Mouse (Mus musculus) testis, adult 2 months (tissue): Measurements from ENCODE around the gene Ccdc63. TPM values are rescaled to one million over a fixed set of nuclear protein-coding genes. Genes with fewer than 3 reads are reported as not detected.
"Not testable (repeated sequence)": the region's sequence is repeated elsewhere in the genome, so short reads cannot be mapped to it uniquely, and the experiment has no call there.

Experiments
- H3K27ac ChIP-seq: fragments of 200-500 bp; 2 replicates; pipeline ENCODE4 v1.5.1; 2012; ENCODE audit warnings: low read depth, low read length; ENCODE audit not compliant: control insufficient read depth, insufficient read depth
- H3K27me3 ChIP-seq: fragments of 200-500 bp; 2 replicates; pipeline ENCODE4 v1.6.1; 2012; ENCODE audit warnings: mild to moderate bottlenecking, low read length, moderate library complexity; ENCODE audit not compliant: control insufficient read depth, insufficient read depth
- H3K36me3 ChIP-seq: fragments of 200-500 bp; 2 replicates; pipeline ENCODE4 v1.6.1; 2012; ENCODE audit warnings: mild to moderate bottlenecking, low read length; ENCODE audit not compliant: control insufficient read depth, insufficient read depth
- H3K4me1 ChIP-seq: fragments of 200-500 bp; 2 replicates; pipeline ENCODE4 v1.6.1; 2012; ENCODE audit warnings: low read length; ENCODE audit not compliant: control insufficient read depth, insufficient read depth
- H3K4me3 ChIP-seq: fragments of 200-500 bp; 2 replicates; pipeline ENCODE4 v1.5.1; 2012; ENCODE audit warnings: low read depth, mild to moderate bottlenecking, low read length, moderate library complexity, mixed read lengths; ENCODE audit not compliant: control insufficient read depth
- CTCF ChIP-seq: fragments of 200-500 bp; IDR thresholded peaks from 2 replicates; pipeline ENCODE4 v1.5.1; 2012; ENCODE audit warnings: low read depth, mild to moderate bottlenecking, inconsistent platforms, low read length, moderate library complexity; ENCODE audit not compliant: control insufficient read depth, insufficient read depth, insufficient replicate concordance
- POLR2A ChIP-seq: fragments of 200-500 bp; IDR thresholded peaks from 2 replicates; pipeline ENCODE4 v1.6.1; 2012; ENCODE audit warnings: low read depth, mild to moderate bottlenecking, inconsistent platforms, low read length, moderate library complexity; ENCODE audit not compliant: control insufficient read depth
- polyA plus RNA-seq: library from polyadenylated mRNA; depleted of rRNA; stranded (reverse); fragments of >200 nt; gene quantifications from 2 replicates; pipeline ENCODE4 v1.2.3, GENCODE M21; 2012

The Ccdc63 gene
- polyA plus RNA-seq, 1 experiment = 288 TPM

DNA sequence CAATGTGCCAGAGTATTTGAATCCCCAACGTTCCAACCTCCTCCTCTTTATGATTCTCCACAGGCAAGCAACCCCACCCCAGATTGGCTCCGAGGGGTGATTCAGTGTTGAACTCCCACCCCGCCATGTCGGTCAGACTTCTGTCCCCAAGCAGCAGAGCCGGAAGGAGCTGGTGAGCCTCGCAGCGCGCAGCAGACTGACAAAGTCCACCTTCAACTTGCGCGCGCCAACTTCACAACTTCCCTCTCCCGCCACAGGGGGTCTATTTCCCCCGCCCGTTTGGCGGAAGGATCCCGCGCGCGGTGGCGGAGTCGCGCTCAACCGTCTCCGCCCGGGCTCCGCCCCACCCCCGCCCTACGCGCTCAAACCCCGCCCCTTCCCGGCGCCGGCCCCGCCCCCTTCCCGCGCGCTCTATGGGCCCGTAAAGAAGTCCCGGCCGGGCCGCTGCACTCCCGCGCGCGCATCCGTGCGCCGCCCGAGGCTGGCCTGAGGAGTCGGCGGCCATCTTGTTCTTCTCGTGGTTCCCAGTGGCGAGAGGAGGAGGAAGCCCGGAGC, 17.3 kb upstream of the Ccdc63 start, which contains the start of gene Ppp1cc:
Gene Ppp1cc, plus strand, starts transcription at position 452 of the 555 bp plus-strand sequence.
- Histone ChIP-seq H3K4me3 (peak within 1 kb of the TSS; percentile 90), H3K27me3 (no peaks in the 10 kb centered on the region), H3K4me1 (peaks cover 20% of the 10 kb centered on the region), H3K27ac (peak within 1 kb of the TSS; percentile 93), H3K36me3 (no peaks in the 10 kb centered on the region; the same call in 1 of the 2 replicates)
- TF ChIP-seq CTCF = no peak
- peak; percentile 70 for TF ChIP-seq POLR2A

DNA sequence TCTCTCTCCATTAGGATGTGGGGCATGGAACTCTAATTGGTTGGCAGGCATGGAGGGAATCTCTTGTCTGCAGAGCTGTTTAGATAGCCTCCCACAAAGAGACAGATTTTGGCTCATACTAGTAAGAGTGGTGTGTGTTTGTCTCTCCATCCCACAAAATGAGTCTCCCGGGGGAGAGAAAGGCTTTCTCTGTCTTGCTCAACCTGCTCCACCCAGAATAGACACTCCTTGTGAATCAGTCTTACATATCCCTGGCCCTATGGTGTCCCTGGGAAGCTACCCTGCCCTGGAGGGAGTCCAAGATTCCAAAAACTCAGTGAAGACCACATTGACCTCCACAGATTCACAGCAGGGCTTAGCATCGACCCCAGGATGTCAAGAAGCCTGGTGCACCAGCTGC, 15.9 kb upstream of the Ccdc63 start:
- H3K27me3 ChIP-seq = no peaks in the 10 kb centered on the region
- H3K36me3 ChIP-seq = no peaks in the 10 kb centered on the region; the same call in 1 of the 2 replicates
- no peak for TF ChIP-seq CTCF
- no peak for TF ChIP-seq POLR2A
- H3K27ac ChIP-seq = peak overlapping the region; percentile 58
- peak overlapping the region; percentile 38 for H3K4me3 ChIP-seq
- H3K4me1 ChIP-seq = peaks cover 18% of the 10 kb centered on the region

DNA sequence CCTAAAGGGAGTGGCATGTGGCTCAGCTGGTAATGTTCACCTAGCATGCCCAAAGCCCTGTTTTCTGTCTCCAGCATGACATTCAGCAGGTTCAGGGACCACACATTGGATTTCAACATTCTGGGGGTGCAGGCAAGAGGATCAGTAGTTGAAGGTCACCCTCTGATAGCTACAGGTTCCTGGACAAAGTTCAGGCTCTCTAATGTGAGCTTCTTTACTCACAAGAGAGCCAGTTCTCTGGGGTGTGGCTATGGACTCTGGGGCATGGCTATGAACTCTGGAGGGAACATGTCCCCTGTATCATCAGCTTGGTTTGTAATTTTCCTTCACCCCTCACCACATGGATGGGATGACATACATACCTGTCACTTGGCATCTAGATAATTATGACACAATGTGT, 15.0 kb upstream of the Ccdc63 start:
- Histone ChIP-seq H3K27ac (peak overlapping the region; percentile 49), H3K36me3 (no peaks in the 10 kb centered on the region), H3K27me3 (no peaks in the 10 kb centered on the region), H3K4me1 (peaks cover 18% of the 10 kb centered on the region), H3K4me3 (no peak overlapping the region)
- TF ChIP-seq CTCF = no peak
- no peak for TF ChIP-seq POLR2A

DNA sequence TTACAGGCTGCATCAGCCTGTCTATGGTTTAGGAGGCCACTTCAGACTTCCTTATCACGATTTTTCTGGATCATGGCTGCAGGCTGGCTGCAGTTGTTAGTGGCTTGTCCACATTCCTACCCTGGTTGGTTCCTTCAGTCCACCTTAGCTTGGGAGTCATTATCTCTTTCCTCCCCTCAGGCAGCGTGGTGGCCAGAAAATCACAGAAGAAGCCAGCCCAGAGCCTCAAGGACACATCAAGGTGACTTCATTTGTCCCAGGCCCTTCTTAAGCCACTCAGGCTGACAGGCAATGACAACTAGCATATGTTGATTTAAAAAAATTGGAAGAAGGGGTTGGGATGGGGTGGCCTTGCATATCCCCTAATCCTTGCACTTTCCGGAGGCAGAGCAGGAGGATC, 14.2 kb upstream of the Ccdc63 start:
- Histone ChIP-seq H3K4me3 (no peak overlapping the region), H3K4me1 (peaks cover 18% of the 10 kb centered on the region), H3K27me3 (no peaks in the 10 kb centered on the region), H3K27ac (peak overlapping the region; percentile 25), H3K36me3 (no peaks in the 10 kb centered on the region)
- TF ChIP-seq CTCF (no peak), POLR2A (no peak)

DNA sequence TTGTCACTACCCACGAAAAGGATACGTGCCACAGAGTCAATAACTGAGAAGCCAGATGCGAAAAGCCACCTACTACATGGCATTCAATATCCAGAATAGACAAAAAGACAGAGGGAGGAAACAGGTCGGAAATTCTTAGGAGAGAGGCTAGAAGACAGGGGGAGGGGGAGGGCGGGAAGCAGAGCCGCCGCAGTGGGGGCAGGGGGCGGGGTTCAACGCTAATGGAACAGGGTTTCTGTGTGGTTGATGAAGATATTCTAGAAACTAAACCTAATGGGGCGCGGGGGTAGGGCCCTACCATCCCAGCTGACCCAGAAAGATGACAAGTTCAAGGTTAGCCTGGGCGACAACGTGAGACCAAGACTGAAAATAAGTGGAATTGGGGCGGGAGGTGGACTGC, 13.4 kb upstream of the Ccdc63 start:
- no peaks in the 10 kb centered on the region for H3K36me3 ChIP-seq
- no peak overlapping the region for H3K27ac ChIP-seq
- peaks cover 18% of the 10 kb centered on the region for H3K4me1 ChIP-seq
- TF ChIP-seq CTCF = no peak
- TF ChIP-seq POLR2A = no peak
- H3K4me3 ChIP-seq = no peak overlapping the region
- no peaks in the 10 kb centered on the region for H3K27me3 ChIP-seq

DNA sequence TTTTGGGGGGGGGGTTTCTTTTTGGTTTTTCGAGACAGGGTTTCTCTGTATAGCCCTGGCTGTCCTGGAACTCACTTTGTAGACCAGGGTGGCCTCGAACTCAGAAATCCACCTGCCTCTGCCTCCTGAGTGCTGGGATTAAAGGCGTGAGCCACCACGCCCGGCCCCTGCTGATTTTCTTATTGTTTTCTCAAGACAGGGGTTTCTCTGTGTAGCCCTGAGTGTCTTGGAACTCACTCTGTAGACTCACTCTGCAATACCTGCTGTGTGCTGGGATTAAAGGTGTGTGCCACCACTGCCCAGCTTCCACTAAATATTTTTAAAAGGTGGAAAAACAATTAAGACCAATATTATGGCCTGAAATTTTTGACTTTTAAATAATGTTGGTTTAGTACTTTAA, 11.9 kb upstream of the Ccdc63 start:
- H3K27me3 ChIP-seq, H3K27ac ChIP-seq: not testable (repeated sequence)

DNA sequence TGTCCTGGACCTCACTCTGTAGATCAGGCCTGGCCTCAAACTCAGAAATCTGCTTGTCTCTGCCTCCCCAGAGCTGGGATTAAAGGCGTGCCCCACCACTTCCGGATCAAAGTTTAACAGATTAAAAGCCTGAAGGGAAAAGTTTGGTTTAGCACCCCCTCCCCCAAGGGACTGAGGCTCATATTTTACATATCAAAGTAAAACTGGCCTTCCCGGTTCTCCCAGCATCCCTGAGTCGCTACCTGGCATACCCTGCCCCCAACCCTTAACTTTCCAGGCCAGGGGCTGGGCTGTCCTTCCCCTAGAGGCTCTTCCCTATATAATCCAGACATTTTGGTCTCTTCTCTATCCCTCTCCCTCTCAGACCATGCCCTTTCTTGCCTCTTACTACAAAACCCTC, 8.6 kb upstream of the Ccdc63 start:
- H3K4me1 ChIP-seq = peaks cover 24% of the 10 kb centered on the region
- H3K4me3 ChIP-seq = no peak overlapping the region
- TF ChIP-seq POLR2A (no peak), CTCF (no peak)
- H3K36me3 ChIP-seq = no peaks in the 10 kb centered on the region
- no peaks in the 10 kb centered on the region for H3K27me3 ChIP-seq
- H3K27ac ChIP-seq = no peak overlapping the region

More for the DNA sequence above, 11.9 kb upstream of the Ccdc63 start:
- H3K4me1 ChIP-seq = peaks cover 26% of the 10 kb centered on the region
- not testable (repeated sequence) for H3K36me3 ChIP-seq, H3K4me3 ChIP-seq

DNA sequence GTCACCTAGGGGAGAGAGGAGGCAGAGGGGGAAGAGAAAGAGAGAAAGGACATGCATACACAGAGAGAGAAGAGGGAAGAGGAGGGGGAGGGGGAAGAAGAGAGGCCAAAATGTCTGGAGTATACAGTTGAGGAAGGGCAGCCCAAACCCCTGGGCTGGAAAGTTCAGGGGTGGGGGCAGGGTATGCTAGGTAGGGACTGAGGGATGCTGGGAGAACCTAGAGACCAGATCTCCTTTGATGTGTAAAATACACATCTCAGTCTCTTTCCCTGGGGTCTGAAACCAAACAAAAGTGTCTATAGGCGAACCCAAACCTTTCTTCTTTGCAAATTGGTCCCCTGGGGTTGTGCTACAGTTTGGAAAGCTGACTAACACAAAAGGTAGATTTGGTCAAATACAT, 7.5 kb upstream of the Ccdc63 start:
- Histone ChIP-seq H3K27ac (no peak overlapping the region), H3K27me3 (no peaks in the 10 kb centered on the region), H3K4me1 (peaks cover 24% of the 10 kb centered on the region), H3K4me3 (no peak overlapping the region), H3K36me3 (no peaks in the 10 kb centered on the region)
- no peak for TF ChIP-seq CTCF
- TF ChIP-seq POLR2A = no peak
